Mouse (Mus musculus): ENCODE measurements at regions not wholly inside any gene's neighbourhood (a gene's known extent, or its start where the extent isn't known, plus 50 kb on each side); places are given as distances from the start of the nearest gene placed in this dataset.

- DNase-seq (ENCODE audit: extremely low spot score, low spot score): no peak
- no peaks in the 10 kb centered on the region for H3K36me3 ChIP-seq (replicated peaks)
- no peak overlapping the region for H3K27ac ChIP-seq
- H3K4me3 ChIP-seq: no peak overlapping the region
- H3K27me3 ChIP-seq (ENCODE audit: poor library complexity, severe bottlenecking): no peaks in the 10 kb centered on the region
- 91% methylated on average over 3 of the region's 3 CpGs for WGBS
- no peaks in the 10 kb centered on the region for H3K4me1 ChIP-seq
- H3K9me3 ChIP-seq: no peaks in the 10 kb centered on the region
These were observed 111.3 kb upstream of the Gnao1 start for GRCm38 (mm10) chr8:93698508-93698907.

- no peak for DNase-seq (ENCODE audit: extremely low spot score, low spot score)
- Histone ChIP-seq H3K4me3 (no peak overlapping the region), H3K27ac (no peak overlapping the region), H3K36me3 (replicated peaks) (no peaks in the 10 kb centered on the region), H3K4me1 (no peaks in the 10 kb centered on the region), H3K9me3 (no peaks in the 10 kb centered on the region), H3K27me3 (ENCODE audit: poor library complexity, severe bottlenecking) (no peaks in the 10 kb centered on the region)
- 82% methylated on average over 3 of the region's 3 CpGs for WGBS
These were observed 108.4 kb upstream of the Gnao1 start for GRCm38 (mm10) chr8:93701391-93701790.

DNA sequence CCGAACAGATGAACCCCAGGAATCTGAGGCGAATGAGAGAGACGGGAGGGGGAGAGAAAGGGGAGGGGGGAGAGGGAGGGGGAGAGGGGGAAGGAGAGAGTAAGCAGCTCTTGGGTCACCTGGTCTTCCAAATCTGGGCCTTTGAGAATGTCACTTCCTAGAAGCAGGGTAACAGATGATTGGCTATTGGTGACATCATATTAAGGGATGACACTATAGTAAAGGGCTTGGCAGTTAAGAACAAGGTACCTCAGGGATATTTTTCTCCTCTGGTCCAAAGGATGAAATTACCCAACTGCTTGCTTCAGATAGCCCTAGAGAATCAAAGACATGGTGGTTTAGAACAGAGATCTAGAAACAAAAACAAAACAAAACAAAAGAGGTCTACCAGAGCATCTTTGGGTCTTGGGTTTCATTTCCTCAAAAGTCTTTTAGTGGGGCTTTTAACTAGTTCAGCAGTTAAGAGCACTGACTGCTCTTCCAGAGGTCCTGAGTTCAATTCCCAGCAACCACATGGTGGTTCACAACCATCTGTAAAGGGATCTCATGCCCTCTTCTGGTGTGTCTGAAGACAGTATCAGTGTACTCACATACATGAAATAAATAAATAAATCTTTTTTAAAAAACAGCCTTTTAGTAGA, 97.6 kb upstream of the Gnao1 start:
- Histone ChIP-seq H3K9me3 (no peaks in the 10 kb centered on the region), H3K27ac (no peak overlapping the region), H3K27me3 (ENCODE audit: poor library complexity, severe bottlenecking) (no peaks in the 10 kb centered on the region), H3K36me3 (replicated peaks) (no peaks in the 10 kb centered on the region), H3K4me1 (no peaks in the 10 kb centered on the region), H3K4me3 (no peak overlapping the region)
- 87% methylated on average over 3 of the region's 3 CpGs for WGBS
- no peak for DNase-seq (ENCODE audit: extremely low spot score, low spot score)

DNA sequence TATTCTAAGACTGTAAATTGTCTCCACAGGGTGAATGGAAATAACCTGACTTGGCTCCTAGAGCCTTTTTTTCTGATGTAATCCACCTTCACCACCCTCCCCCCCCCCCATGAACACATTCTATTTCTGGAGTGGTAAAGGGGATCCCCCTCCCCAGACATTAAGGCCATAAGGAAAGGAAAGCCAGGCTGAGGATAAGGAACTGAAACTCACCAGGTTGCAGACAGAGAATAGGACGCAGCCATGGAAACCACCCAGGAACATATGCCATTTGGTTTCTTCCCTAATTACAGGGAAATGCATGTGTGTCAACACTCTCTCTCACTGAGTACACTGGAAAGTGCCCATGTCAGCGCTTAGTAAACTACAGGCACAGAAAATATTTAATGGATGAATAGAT, 96.5 kb upstream of the Gnao1 start:
- Histone ChIP-seq H3K4me1 (no peaks in the 10 kb centered on the region), H3K27me3 (ENCODE audit: poor library complexity, severe bottlenecking) (no peaks in the 10 kb centered on the region), H3K9me3 (no peaks in the 10 kb centered on the region; the same call in 1 of the 2 replicates), H3K27ac (no peak overlapping the region), H3K36me3 (replicated peaks) (no peaks in the 10 kb centered on the region), H3K4me3 (no peak overlapping the region)
- no peak for DNase-seq (ENCODE audit: extremely low spot score, low spot score)
- WGBS: 92% methylated on average over 2 of the region's 2 CpGs

DNA sequence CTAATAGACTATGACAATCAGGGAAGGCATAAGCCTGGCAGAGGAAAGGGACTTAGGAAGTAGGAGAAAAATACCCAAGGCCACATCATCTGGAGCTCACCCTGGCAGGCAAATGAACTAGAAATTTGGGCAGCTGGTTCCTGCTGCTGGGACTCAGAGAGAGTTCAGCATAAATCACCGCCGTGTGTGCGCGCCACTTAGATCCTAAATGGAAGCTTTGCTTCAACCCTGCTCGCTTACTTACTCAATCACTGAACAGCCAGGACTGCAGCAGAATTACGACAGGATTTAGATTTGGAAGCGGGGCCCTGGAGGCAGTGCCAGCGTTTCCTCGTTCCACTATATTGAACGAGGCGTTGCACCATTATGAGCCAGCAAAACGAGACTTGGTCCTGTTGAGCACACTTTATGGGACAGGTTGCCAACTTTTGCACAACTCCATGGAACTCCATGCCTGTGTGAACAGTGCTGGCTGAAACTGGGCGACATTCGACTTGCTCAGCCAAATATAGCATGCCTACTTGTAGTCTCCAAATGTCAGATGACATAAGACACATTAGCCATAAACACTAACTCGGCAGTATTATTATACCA, 84.8 kb upstream of the Gnao1 start:
- Histone ChIP-seq H3K4me3 (no peak overlapping the region), H3K36me3 (replicated peaks) (no peaks in the 10 kb centered on the region), H3K27ac (no peak overlapping the region), H3K27me3 (ENCODE audit: poor library complexity, severe bottlenecking) (no peaks in the 10 kb centered on the region), H3K4me1 (peaks cover 26% of the 10 kb centered on the region), H3K9me3 (no peaks in the 10 kb centered on the region)
- DNase-seq (ENCODE audit: extremely low spot score, low spot score): no peak
- 91% methylated on average over 15 of the region's 15 CpGs for WGBS

- WGBS: 72% methylated on average over 15 of the region's 15 CpGs
- H3K27me3 ChIP-seq (ENCODE audit: poor library complexity, severe bottlenecking): 0 out of 2 replicates have a peak, but pooled peaks cover 4% of the 10 kb centered on the region
- no peak for DNase-seq (ENCODE audit: extremely low spot score, low spot score)
- H3K27ac ChIP-seq: peak overlapping the region; percentile 44; the same call in 1 of the 2 replicates
- no peaks in the 10 kb centered on the region for H3K36me3 ChIP-seq (replicated peaks)
- peaks cover 6% of the 10 kb centered on the region; the same call in 1 of the 2 replicates for H3K9me3 ChIP-seq
- H3K4me3 ChIP-seq: no peak overlapping the region
- H3K4me1 ChIP-seq: peaks cover 41% of the 10 kb centered on the region
These were observed 80.4 kb upstream of the Gnao1 start for GRCm38 (mm10) chr8:93729124-93729930.

GRCm38 (mm10) chr8:93730738-93731700, 78.7 kb upstream of the Gnao1 start:
- H3K36me3 ChIP-seq (replicated peaks): no peaks in the 10 kb centered on the region
- H3K4me3 ChIP-seq: no peak overlapping the region
- peak; percentile 30 for DNase-seq (ENCODE audit: extremely low spot score, low spot score)
- 0 out of 2 replicates have a peak, but pooled peaks cover 4% of the 10 kb centered on the region for H3K27me3 ChIP-seq (ENCODE audit: poor library complexity, severe bottlenecking)
- peaks cover 6% of the 10 kb centered on the region; the same call in 1 of the 2 replicates for H3K9me3 ChIP-seq
- peak overlapping the region; percentile 67 for H3K27ac ChIP-seq
- peaks cover 40% of the 10 kb centered on the region for H3K4me1 ChIP-seq
- 56% methylated on average over 14 of the region's 14 CpGs for WGBS

DNA sequence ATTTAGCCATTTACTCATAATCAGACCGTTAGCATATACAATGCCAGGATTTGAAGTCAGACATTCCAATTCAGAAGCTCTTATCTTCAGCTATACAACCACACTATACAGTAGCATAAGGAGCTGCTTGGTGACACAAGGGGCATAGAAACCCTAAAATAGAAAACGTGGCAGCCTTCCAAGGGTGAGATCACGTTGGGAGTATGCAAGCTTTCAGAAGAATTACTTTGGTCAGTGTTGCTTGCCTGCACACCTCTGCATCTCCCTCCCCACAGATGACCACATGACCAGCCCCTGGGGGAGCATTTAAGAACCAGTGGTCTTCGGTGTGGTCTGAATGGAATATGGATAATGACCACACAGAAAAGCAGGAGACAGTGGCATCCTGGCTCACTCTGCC, 74.9 kb upstream of the Gnao1 start:
- no peak overlapping the region for H3K4me3 ChIP-seq
- 92% methylated on average over 4 of the region's 4 CpGs for WGBS
- no peak for DNase-seq (ENCODE audit: extremely low spot score, low spot score)
- H3K36me3 ChIP-seq (replicated peaks): no peaks in the 10 kb centered on the region
- no peak overlapping the region for H3K27ac ChIP-seq
- 0 out of 2 replicates have a peak, but pooled peaks cover 4% of the 10 kb centered on the region for H3K27me3 ChIP-seq (ENCODE audit: poor library complexity, severe bottlenecking)
- H3K9me3 ChIP-seq: peaks cover 6% of the 10 kb centered on the region; the same call in 1 of the 2 replicates
- H3K4me1 ChIP-seq: peaks cover 24% of the 10 kb centered on the region

- no peaks in the 10 kb centered on the region; the same call in 1 of the 2 replicates for H3K4me1 ChIP-seq
- no peak overlapping the region for H3K27ac ChIP-seq
- H3K27me3 ChIP-seq (ENCODE audit: poor library complexity, severe bottlenecking): no peaks in the 10 kb centered on the region
- H3K36me3 ChIP-seq (replicated peaks): no peaks in the 10 kb centered on the region
- no peak for DNase-seq (ENCODE audit: extremely low spot score, low spot score)
- no peak overlapping the region for H3K4me3 ChIP-seq
- no peaks in the 10 kb centered on the region for H3K9me3 ChIP-seq
- 70% methylated on average over 3 of the region's 3 CpGs for WGBS
These were observed 69.5 kb upstream of the Gnao1 start for GRCm38 (mm10) chr8:93740281-93740680.

DNA sequence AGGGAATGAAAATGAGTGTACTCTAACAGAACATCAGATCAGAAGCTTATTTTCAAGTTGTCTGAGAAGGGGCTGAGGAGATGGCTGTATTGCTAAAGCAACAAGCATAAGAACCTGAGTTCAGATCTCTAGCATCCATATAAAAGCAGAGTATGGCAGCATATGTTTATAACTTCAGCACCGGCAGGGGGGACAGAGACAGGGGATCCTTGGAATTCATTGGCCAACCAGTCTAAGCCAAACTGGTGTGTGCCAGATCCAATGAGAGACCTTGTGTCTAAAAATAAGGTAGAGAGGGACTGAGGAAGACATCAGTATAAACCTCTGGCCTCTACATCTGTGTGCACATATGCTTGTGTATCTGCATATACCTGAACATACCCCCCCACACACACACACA, 61.0 kb upstream of the Gnao1 start:
- no peak for DNase-seq (ENCODE audit: extremely low spot score, low spot score)
- Histone ChIP-seq H3K4me3 (no peak overlapping the region), H3K4me1 (peaks cover 5% of the 10 kb centered on the region; the same call in 1 of the 2 replicates), H3K27ac (no peak overlapping the region), H3K9me3 (no peaks in the 10 kb centered on the region), H3K36me3 (replicated peaks) (no peaks in the 10 kb centered on the region), H3K27me3 (ENCODE audit: poor library complexity, severe bottlenecking) (no peaks in the 10 kb centered on the region)
- WGBS: 78% methylated on average over 1 of the region's 1 CpGs

DNA sequence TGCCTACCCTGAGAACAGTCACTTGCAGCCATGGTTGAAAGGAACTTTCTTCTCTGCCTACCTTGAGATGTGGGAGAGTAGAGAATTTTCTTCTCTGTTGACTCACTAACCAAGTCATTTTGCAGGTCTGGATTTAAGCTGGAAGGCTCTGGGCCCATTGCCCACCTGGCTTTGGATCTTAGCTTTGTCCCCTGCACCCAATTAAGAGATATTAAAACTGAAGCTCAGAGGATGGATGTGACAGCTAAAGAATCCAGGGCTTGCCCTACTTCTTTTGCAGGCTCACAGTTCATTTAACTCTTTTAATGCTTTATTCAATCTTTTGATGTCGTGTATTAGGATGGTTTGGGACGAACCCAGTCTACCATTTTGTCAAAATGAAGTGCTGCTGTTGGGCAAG, 58.8 kb upstream of the Gnao1 start:
- no peak overlapping the region for H3K4me3 ChIP-seq
- H3K4me1 ChIP-seq: peaks cover 5% of the 10 kb centered on the region; the same call in 1 of the 2 replicates
- no peaks in the 10 kb centered on the region for H3K27me3 ChIP-seq (ENCODE audit: poor library complexity, severe bottlenecking)
- H3K9me3 ChIP-seq: no peaks in the 10 kb centered on the region
- no peak overlapping the region for H3K27ac ChIP-seq
- DNase-seq (ENCODE audit: extremely low spot score, low spot score): no peak
- H3K36me3 ChIP-seq (replicated peaks): no peaks in the 10 kb centered on the region
- 50% methylated on average over 2 of the region's 2 CpGs for WGBS

- no peak for DNase-seq (ENCODE audit: extremely low spot score, low spot score)
- peaks cover 2% of the 10 kb centered on the region; the same call in 1 of the 2 replicates for H3K4me1 ChIP-seq
- no peaks in the 10 kb centered on the region for H3K27me3 ChIP-seq (ENCODE audit: poor library complexity, severe bottlenecking)
- no peaks in the 10 kb centered on the region for H3K9me3 ChIP-seq
- 86% methylated on average over 4 of the region's 4 CpGs for WGBS
- no peaks in the 10 kb centered on the region for H3K36me3 ChIP-seq (replicated peaks)
- no peak overlapping the region for H3K27ac ChIP-seq
- no peak overlapping the region for H3K4me3 ChIP-seq
These were observed 53.8 kb upstream of the Gnao1 start for GRCm38 (mm10) chr8:93755981-93756380.
